Mouse (Mus musculus) inflammation-experienced regulatory T-cells (primary cell): ENCODE results near the gene Clec4b1. TPM values are rescaled to one million over a fixed set of nuclear protein-coding genes. Genes with fewer than 3 reads are reported as not detected.

Source experiments
- polyA plus RNA-seq, 2 experiments: library from polyadenylated mRNA; unstranded; fragments of 100-300 nt; shearing (Covaris generic); gene quantifications; one replicate each; pipeline ENCODE4 v1.2.1; 2017

The Clec4b1 gene
- polyA plus RNA-seq, result not detected

GRCm38 (mm10) chr6:123049742-123050372, at the start of gene Clec4b1:
Gene Clec4b1 (plus strand): TSS chr6:123049962.

GRCm38 (mm10) chr6:123106128-123106527, 56.4 kb downstream of the Clec4b1 start, which contains the start of gene Clec4a2:
Gene Clec4a2 (plus strand): TSS chr6:123106428.

Other genes starting within 250 kb of the Clec4b1 start
- 10 to 100 TPM; 46.6 to 85.9 TPM for gene Slc2a3, start 248.3 kb upstream of the Clec4b1 start, polyA plus RNA-seq
- gene Foxj2, start 230.0 kb upstream of the Clec4b1 start, polyA plus RNA-seq, result 10 to 100 TPM; 36.6 to 36.7 TPM
- gene C3ar1, start 193.8 kb upstream of the Clec4b1 start, polyA plus RNA-seq, result under 1 TPM in 1 of 2 experiments, not detected in 1; 0.30 TPM
- 10 to 100 TPM; 22.9 to 34.7 TPM for gene Necap1, start 175.5 kb upstream of the Clec4b1 start, polyA plus RNA-seq
- gene Clec4a1, start 128.1 kb upstream of the Clec4b1 start, polyA plus RNA-seq, result under 1 TPM; 0.27 to 0.95 TPM
- gene Clec4a3, start 97.4 kb upstream of the Clec4b1 start, polyA plus RNA-seq, result 1 to 10 TPM in 1 of 2 experiments, not detected in 1; 1.1 TPM
- gene Clec4a4, start 59.6 kb upstream of the Clec4b1 start, polyA plus RNA-seq, result not detected
- under 1 TPM in 1 of 2 experiments, not detected in 1; 0.76 TPM for gene Clec4a2, start 56.5 kb downstream of the Clec4b1 start, polyA plus RNA-seq
- not detected for gene Clec4b2, start 122.9 kb downstream of the Clec4b1 start, polyA plus RNA-seq
- gene Clec4n, start 179.9 kb downstream of the Clec4b1 start, polyA plus RNA-seq, result 1 to 10 TPM in 1 of 2 experiments, not detected in 1; 3.3 TPM
- gene Clec4d, start 212.1 kb downstream of the Clec4b1 start, polyA plus RNA-seq, result not detected
- under 1 TPM in 1 of 2 experiments, not detected in 1; 0.36 TPM for gene Clec4e, start 239.9 kb downstream of the Clec4b1 start, polyA plus RNA-seq